Mouse (Mus musculus): ENCODE results near the gene Rhd.

- TF ChIP-seq TAL1 (conservative IDR thresholded peaks at IDR 0.05; ENCODE audit: low read depth, low read length) = no peak
- no peak for TF ChIP-seq CTCF (IDR thresholded peaks at IDR 0.05; ENCODE audit: low read depth, low read length)
Measured at GRCm38 (mm10) chr4:134871950-134872349, 7.6 kb downstream of the Rhd start.

Data from G1E (cell line).